Mouse (Mus musculus) limb, embryonic 14.5 days (tissue): Measurements from ENCODE around the gene Nek2. TPM values are rescaled to one million over a fixed set of nuclear protein-coding genes. Genes with fewer than 3 reads are reported as not detected.
A peak's percentile ranks its signal among the peaks of the same experiment; 100 is the strongest.

Experiments used
- ATAC-seq: fragments of 200-750 bp; cut with Nextera tagmentation; 2 replicates; pipeline ENCODE4 v1.8.0; 2017; ENCODE audit warnings: low read depth, moderate number of reproducible peaks, moderate TSS enrichment; ENCODE audit not compliant: low FRiP score
- DNase-seq: peaks from one replicate; pipeline ENCODE4 v3.0.0-alpha.2; 2015; ENCODE audit warnings: low spot score
- H3K27ac ChIP-seq: fragments of 300-500 bp; sonication (generic); replicated peaks from 2 replicates; pipeline ENCODE4 v1.5.1; 2014; ENCODE audit warnings: low read depth, mild to moderate bottlenecking, low read length, moderate library complexity, mixed read lengths
- H3K27me3 ChIP-seq: fragments of 300-500 bp; sonication (generic); 2 replicates; pipeline ENCODE4 v1.6.1; 2014; ENCODE audit warnings: low read length, mixed read lengths; ENCODE audit not compliant: control insufficient read depth, insufficient read depth
- H3K36me3 ChIP-seq: fragments of 300-500 bp; sonication (generic); 2 replicates; pipeline ENCODE4 v1.6.1; 2014; ENCODE audit warnings: mild to moderate bottlenecking, low read length, moderate library complexity, mixed read lengths; ENCODE audit not compliant: control insufficient read depth, insufficient read depth
- H3K4me1 ChIP-seq: fragments of 300-500 bp; sonication (generic); 2 replicates; pipeline ENCODE4 v1.6.1; 2014; ENCODE audit warnings: antibody characterized with exemption, low read length, mixed read lengths; ENCODE audit not compliant: control insufficient read depth, insufficient read depth
- H3K4me2 ChIP-seq: fragments of 300-500 bp; sonication (generic); replicated peaks from 2 replicates; pipeline ENCODE4 v1.6.1; 2014; ENCODE audit warnings: low read depth, mild to moderate bottlenecking, low read length, moderate library complexity; ENCODE audit not compliant: severe bottlenecking
- H3K4me3 ChIP-seq: fragments of 300-500 bp; sonication (generic); replicated peaks from 2 replicates; pipeline ENCODE4 v1.5.1; 2014; ENCODE audit warnings: low read length
- H3K9ac ChIP-seq: fragments of 300-500 bp; sonication (generic); 2 replicates; pipeline ENCODE4 v1.6.1; 2014; ENCODE audit warnings: mild to moderate bottlenecking, low read depth, low read length, moderate library complexity; ENCODE audit not compliant: severe bottlenecking
- H3K9me3 ChIP-seq: fragments of 300-500 bp; sonication (generic); 2 replicates; pipeline ENCODE4 v1.6.1; 2016; ENCODE audit warnings: low read length; ENCODE audit not compliant: control insufficient read depth
- POLR2A ChIP-seq: fragments of 200-500 bp; IDR thresholded peaks from 2 replicates; pipeline ENCODE4 v1.8.0; 2012; ENCODE audit warnings: inconsistent platforms, mild to moderate bottlenecking, moderate library complexity, borderline replicate concordance; ENCODE audit not compliant: insufficient read depth, insufficient read length; ENCODE audit errors: extremely low read depth
- WGBS: fragments of 180-500 bp; shearing (Covaris S2); extraction: QIAGEN DNeasy Blood & Tissue Kit; methylation state at CpG from one replicate; pipeline ENCODE4 v1.1.7; 2014; 5-methylcytosine and 5-hydroxymethylcytosine counted together
- polyA plus RNA-seq, 2 experiments: library from polyadenylated mRNA; depleted of rRNA in 1 of 2; stranded (reverse) in 1 of 2; unstranded in 1 of 2; fragments of >200 nt; fragmentation: Nextera tagmentation in 1 of 2; extraction: Ambion mirVana in 1 of 2; gene quantifications; 2 replicates each; pipeline versions ENCODE4 v1.2.1 to v1.2.3; 2012 to 2014

Gene Nek2
- polyA plus RNA-seq, 2 experiments: 12.8 to 25.8 TPM

GRCm38 (mm10) chr1:191872076-191872710 lies 50.9 kb downstream of the Nek2 start:
- no peak for TF ChIP-seq POLR2A
- no peak for ATAC-seq
- Histone ChIP-seq H3K4me1 (no peaks in the 10 kb centered on the region), H3K4me2 (no peak overlapping the region), H3K9ac (no peak overlapping the region), H3K9me3 (no peaks in the 10 kb centered on the region), H3K27me3 (no peaks in the 10 kb centered on the region), H3K36me3 (no peaks in the 10 kb centered on the region), H3K4me3 (no peak overlapping the region), H3K27ac (no peak overlapping the region)
- DNase-seq: no peak
- 74% methylated on average over 6 of the region's 6 CpGs for WGBS

DNA sequence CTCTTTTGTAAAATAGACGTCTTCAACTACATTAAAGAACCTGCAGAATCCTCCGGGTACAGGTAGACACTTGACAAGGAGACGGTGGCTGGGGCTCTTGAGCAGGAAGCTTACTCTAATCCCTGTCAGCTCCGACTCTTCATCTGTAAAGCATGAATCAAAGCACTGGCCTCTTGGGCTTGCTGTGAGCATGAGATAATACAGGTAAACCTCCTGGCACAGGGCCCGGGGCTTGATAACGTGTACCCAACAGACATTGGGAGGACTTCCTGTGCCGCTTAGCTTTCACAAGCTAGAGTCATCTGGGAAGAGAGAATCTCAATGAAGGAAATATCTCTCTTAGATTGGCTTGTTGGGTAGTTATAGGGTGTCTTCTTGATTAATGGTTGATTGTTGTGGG lies 53.8 kb downstream of the Nek2 start:
- H3K27ac ChIP-seq: no peak overlapping the region
- H3K4me3 ChIP-seq: no peak overlapping the region
- no peak overlapping the region for H3K9ac ChIP-seq
- H3K36me3 ChIP-seq: no peaks in the 10 kb centered on the region
- H3K4me2 ChIP-seq: no peak overlapping the region
- no peak for TF ChIP-seq POLR2A
- H3K9me3 ChIP-seq: no peaks in the 10 kb centered on the region
- ATAC-seq (no peak), DNase-seq (no peak)
- 0 out of 2 replicates have a peak, but pooled peaks cover 2% of the 10 kb centered on the region for H3K4me1 ChIP-seq
- 84% methylated on average over 7 of the region's 7 CpGs for WGBS
- H3K27me3 ChIP-seq: no peaks in the 10 kb centered on the region

DNA sequence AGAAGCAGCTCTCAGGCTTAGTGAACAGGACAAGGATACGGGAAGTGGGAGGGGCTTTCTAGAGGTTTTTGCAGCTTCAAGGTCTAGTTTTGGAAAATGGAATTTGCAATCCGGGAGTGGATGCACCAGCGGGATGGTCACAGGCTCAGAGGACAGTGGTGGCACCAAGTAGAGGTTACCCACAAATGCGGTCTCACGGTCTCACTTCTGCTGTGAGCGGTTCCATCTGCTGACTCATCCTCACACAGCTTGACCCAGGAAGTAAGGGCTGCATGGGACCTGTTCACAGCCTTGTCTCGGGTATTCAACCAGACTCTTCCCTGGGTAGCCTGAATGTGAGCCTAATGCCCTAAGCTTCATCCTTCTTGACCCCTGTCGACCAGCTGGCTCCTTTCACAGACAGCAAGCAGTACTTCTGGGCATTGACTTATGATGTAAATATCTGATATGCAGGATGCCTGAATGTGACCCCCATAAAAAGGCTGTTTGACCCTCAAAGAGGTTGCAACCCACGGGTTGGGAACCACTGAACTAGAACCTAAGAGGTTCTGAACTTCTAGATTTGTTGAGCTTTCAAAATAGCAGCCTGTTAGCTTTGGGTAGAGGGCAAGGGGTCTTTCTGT lies 54.5 kb downstream of the Nek2 start:
- no peak for DNase-seq
- Histone ChIP-seq H3K4me2 (no peak overlapping the region), H3K27ac (no peak overlapping the region), H3K9me3 (no peaks in the 10 kb centered on the region), H3K36me3 (no peaks in the 10 kb centered on the region), H3K4me3 (no peak overlapping the region), H3K27me3 (no peaks in the 10 kb centered on the region), H3K4me1 (0 out of 2 replicates have a peak, but pooled peaks cover 2% of the 10 kb centered on the region), H3K9ac (no peak overlapping the region)
- TF ChIP-seq POLR2A: no peak
- WGBS: 77% methylated on average over 9 of the region's 9 CpGs
- no peak for ATAC-seq

- 58% methylated on average over 10 of the region's 10 CpGs for WGBS
- no peak overlapping the region for H3K4me3 ChIP-seq
- no peak overlapping the region for H3K9ac ChIP-seq
- no peak overlapping the region for H3K4me2 ChIP-seq
- no peaks in the 10 kb centered on the region for H3K27me3 ChIP-seq
- TF ChIP-seq POLR2A: no peak
- DNase-seq (no peak), ATAC-seq (no peak)
- no peak overlapping the region for H3K27ac ChIP-seq
- H3K4me1 ChIP-seq: 0 out of 2 replicates have a peak, but pooled peaks cover 2% of the 10 kb centered on the region
- H3K9me3 ChIP-seq: no peaks in the 10 kb centered on the region
- no peaks in the 10 kb centered on the region for H3K36me3 ChIP-seq
Observed at GRCm38 (mm10) chr1:191877681-191878080, 56.4 kb downstream of the Nek2 start.

DNA sequence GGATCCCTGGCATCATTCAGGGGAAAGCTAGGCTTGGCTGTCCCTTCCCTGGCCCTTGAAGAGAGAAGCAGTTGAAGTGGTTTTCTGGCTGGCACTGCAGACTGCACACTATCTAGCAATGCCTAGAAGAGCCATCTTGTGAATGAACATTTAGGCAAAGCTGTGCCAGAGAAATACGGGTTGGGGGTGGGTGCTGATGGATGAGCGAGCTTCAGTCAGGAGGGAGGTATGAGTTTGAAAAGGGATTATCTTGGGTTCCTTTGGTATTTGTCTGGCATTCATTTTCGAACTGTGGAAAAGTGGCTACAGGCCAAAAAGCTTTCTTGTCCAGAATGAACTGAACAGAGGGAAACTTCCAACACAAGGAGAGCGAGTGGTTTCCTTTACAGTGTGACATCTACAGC lies 57.3 kb downstream of the Nek2 start:
- H3K4me1 ChIP-seq: 0 out of 2 replicates have a peak, but pooled peaks cover 2% of the 10 kb centered on the region
- DNase-seq (peak; percentile 52), ATAC-seq (no peak)
- H3K4me3 ChIP-seq: no peak overlapping the region
- no peak overlapping the region for H3K9ac ChIP-seq
- TF ChIP-seq POLR2A: no peak
- H3K36me3 ChIP-seq: no peaks in the 10 kb centered on the region
- no peaks in the 10 kb centered on the region for H3K27me3 ChIP-seq
- no peak overlapping the region; the same call in 1 of the 2 replicates for H3K27ac ChIP-seq
- H3K4me2 ChIP-seq: no peak overlapping the region
- 51% methylated on average over 4 of the region's 4 CpGs for WGBS
- H3K9me3 ChIP-seq: no peaks in the 10 kb centered on the region
